Mouse (Mus musculus) small intestine, adult 2 months (tissue): Measurements from ENCODE around the gene Dtl.

ENCODE experiments used
- CTCF ChIP-seq: fragments of 200-500 bp; IDR thresholded peaks from 2 replicates; pipeline ENCODE4 v1.5.1; 2012; ENCODE audit warnings: low read depth, mild to moderate bottlenecking, control low read depth, inconsistent platforms, low read length, moderate library complexity, mixed read lengths; ENCODE audit not compliant: insufficient replicate concordance, insufficient read length; ENCODE audit errors: extremely low read depth
- POLR2A ChIP-seq: fragments of 200-500 bp; IDR thresholded peaks from 2 replicates; pipeline ENCODE4 v1.6.1; 2012; ENCODE audit warnings: low read depth, mild to moderate bottlenecking, control low read depth, inconsistent platforms, low read length, moderate library complexity

GRCm38 (mm10) chr1:191509865-191510264 is 65.5 kb downstream of the Dtl start:
- TF ChIP-seq CTCF (no peak), POLR2A (no peak)
